Mouse (Mus musculus) embryo, embryonic 9.5 days (tissue): ENCODE results near the gene Asic4.

Experiments
- DNase-seq: peaks from one replicate; pipeline ENCODE4 v3.0.0-alpha.2; 2017; ENCODE audit errors: extremely low spot score

The Asic4 gene

DNA sequence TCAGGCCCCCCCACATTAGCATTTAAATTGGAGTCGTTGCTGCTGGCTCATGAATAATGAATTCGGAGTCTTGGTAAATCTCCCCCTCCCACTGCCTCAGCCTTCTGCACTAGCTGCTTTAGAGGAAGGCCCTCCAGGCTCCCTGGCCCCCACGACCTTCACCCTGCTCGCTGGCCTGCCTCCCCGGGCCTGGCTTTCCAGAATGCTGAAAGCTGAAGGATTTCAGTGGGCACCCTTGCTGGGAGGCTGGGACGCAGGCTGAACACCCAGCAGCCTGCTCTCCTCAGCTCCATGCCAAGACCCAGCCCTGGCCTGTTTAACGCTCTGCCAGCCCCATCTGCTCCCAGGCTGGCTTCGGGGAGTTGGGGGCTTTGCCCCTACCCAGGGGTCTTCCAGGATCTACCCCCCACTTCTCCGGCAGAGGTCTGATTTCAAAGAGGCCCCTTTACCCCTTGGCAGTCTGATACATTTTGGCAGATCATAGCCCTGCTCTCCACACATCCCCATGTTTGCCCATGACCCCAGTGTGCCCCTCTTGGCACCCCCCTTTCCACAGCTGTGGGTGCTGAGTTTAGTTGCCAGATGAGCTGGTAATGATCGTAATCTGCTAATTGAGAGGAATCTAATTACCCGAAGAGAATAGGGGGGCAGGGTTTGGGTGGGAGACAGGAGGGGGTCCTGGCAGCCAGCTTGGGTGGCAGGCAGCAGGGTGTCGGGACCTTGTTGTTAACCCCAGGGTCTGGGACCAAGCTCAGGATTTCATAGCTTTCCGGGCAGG is 6.8 kb upstream of the Asic4 start:
- DNase-seq = no peak

DNA sequence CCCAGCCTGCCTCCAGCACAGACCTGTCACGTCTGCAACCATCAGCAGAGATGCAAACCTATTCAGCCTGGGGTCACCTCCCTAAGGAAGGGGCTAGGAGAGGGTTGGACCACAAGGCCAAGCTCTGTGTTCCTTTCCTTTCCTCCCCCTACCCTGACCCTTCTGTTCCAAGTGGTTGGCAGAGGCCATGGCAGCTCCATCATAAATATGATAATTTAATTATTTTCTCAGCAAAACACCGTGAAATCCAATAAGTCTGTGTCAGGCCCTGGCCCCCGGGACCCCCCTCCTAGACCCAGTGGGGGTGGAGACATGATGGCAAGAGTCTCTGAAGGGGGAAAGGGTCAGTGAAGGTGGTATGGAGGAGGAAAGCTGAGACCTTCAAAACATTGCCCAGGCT is 6.0 kb upstream of the Asic4 start:
- DNase-seq = no peak

- DNase-seq = no peak
These were observed 5.0 kb upstream of the Asic4 start for GRCm38 (mm10) chr1:75445141-75445701.

GRCm38 (mm10) chr1:75445751-75446611 is 4.3 kb upstream of the Asic4 start:
- DNase-seq = peak; percentile 84

DNA sequence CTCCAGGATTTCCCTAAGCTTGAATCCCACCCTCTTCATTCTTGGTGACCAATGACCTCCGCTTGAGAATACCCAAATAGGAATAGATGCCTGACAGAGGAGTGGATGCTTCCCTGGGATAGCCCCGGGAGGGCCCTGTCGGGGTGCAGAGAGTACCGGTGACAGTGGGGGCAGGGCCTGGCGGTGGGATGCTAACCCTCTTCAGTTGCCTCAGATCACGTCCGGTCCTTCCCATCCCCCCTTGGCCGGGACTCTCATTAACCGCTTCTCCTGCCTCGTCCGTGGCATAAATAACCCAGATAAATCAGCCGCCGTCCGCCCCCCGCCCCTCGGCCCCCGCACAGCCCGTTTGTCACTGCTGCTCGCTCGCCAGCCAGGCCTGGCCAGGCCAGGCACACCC is 3.6 kb upstream of the Asic4 start:
- DNase-seq = peak; percentile 75

GRCm38 (mm10) chr1:75447265-75448051 is 2.8 kb upstream of the Asic4 start:
- DNase-seq = no peak

- DNase-seq = no peak
These were observed 2.2 kb upstream of the Asic4 start for GRCm38 (mm10) chr1:75448052-75448431.

GRCm38 (mm10) chr1:75448937-75449336 is 1.3 kb upstream of the Asic4 start:
- no peak for DNase-seq

GRCm38 (mm10) chr1:75449377-75450135 is 680 bp upstream of the Asic4 start:
- DNase-seq = no peak

- no peak for DNase-seq
These were observed 1.7 kb downstream of the Asic4 start for GRCm38 (mm10) chr1:75451900-75452299.

GRCm38 (mm10) chr1:75455433-75455832 is 5.2 kb downstream of the Asic4 start:
- no peak for DNase-seq

DNA sequence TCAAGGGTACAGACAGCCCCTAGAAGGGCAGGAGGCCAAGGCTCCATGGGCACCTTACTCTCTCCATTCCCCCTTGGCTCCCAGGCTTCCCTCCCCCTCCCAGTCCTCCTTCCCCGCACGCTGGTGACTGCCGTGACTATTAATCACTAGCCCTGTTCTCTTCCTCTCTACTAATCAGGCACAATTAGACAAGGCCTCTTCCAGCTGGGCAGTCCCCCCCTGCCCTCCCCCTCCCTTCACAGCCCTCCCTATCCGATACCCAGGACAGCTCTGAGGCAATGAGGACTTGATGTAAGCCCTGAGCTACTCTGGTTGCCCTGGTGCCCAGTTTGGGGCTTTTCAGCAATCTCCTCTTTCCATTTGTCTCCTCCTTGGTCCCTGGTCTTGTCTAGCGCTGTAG is 5.7 kb downstream of the Asic4 start:
- no peak for DNase-seq

DNA sequence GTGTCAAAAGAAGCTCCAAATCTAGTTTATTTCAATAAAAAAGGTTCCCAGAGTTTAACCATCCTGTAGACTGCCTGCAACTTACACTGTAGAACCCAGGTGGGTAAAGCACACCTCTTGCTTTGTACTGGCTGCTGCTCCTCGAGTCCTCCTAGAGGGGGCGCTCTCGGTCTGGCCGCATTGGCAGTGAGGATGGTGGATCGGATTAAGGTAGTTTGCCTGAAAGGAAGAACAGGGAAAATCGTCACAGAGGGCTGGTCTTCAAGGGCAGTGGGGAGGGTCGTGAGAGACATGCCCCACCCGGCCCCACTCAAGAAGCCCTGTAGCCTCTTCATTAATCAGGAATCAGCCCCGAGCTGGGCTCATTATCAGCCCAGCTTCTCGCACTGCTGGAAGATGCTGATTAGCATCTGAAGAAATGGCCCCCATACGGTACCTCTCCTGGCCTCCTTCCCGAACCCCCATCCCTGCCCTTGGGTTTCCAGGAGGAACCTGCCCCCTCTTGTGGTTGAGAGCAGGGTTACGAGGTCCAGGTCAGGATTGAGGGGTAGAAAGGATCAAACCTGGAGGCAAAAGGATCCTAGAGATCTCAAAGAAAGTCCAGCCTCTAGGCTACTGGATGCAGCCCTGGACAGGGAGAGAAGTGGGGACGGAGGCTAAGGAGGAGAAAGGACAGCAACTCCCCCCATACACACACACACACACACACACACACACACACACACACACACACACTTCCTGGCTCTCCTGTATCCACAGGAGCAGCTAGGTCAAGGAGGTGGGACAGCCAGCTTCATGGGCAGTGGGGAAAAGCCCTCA is 6.7 kb downstream of the Asic4 start:
- DNase-seq = peak; percentile 66

DNA sequence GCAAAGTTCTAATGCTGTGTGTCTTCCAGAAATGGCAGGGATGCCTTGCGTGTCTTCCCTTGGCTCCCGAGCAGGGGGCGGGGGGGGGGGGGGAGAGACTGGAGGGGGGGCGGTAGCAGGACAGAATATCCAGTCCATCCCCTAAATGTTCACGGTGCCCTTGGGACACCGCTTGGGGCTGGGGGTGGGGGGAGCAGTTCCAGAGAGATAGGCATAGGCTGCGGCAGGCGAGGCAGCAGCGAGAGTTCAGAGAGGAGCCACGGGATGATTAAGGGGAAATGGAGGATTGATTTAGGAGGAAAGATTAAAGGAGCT is 7.4 kb downstream of the Asic4 start:
- DNase-seq = no peak

DNA sequence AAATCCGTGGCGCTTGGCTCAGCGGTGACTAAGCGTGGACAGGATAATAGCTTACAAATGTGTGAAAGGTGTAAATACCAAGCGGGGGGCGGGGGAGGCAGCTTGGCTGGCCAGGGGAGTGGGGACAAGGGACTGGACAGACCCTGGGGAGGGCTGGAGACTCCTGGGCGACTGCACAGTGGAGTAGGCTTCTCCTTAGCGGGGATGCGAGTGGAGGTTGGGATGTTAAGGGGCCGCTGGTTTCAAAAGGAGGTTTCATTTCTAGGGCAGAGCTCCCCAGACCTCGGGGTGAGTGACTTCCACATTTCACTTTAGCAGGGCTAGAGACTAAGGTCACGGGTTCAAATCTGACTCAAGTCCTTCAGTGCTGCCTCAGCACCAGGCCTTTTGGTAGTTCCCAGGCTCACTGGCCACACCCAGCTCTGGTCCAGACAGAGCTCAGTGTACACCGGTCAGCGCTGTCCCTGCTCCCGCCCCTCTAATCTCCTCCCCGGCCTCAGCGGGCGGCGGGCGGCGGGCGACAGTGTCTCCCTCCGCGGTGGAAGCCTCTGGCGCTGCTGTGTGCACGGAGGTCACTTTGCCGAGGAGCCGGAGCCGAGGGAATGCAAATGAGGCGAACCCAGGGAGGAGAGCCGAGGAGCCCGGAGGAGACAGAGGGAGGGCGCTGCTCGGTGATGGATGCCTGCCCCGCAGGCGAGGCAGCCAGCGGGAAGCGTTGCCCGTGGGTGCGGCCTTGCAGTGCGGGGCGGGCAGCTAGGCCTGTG is 8.0 kb downstream of the Asic4 start:
- peak; percentile 79 for DNase-seq

GRCm38 (mm10) chr1:75458789-75459684 is 8.8 kb downstream of the Asic4 start:
- DNase-seq = no peak

- DNase-seq = no peak
These were observed 10.1 kb downstream of the Asic4 start for GRCm38 (mm10) chr1:75460297-75460696.

DNA sequence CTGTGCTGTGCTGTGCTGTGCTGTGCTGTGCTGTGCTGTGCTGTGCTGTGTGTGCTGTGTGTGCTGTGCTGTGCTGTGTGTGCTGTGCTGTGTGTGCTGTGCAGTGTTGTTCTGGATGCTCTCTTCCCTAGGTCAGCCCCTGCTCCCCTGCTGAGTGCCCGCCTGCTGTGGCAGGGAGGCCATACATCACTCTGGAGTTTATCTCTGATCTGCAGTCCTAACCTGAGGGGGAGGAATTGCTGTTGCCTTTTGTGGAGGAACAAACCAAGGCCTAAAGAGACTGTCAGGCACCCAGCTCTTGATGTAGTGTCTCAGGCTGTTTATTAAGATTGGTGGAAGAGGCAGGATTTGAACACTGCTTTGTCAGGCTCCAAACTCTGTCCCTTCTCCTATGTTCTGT is 12.4 kb downstream of the Asic4 start:
- no peak for DNase-seq
